Mouse (Mus musculus) liver, embryonic 14.5 days (tissue): Measurements from ENCODE around the gene Fat3.

Experiments
- CTCF ChIP-seq: IDR thresholded peaks from 2 replicates; pipeline ENCODE4 v1.5.1; 2016; ENCODE audit warnings: antibody characterized with exemption, low read depth, control low read depth
- EP300 ChIP-seq: IDR thresholded peaks from 2 replicates; pipeline ENCODE4 v1.6.1; 2016; ENCODE audit warnings: antibody characterized with exemption, low read depth

DNA sequence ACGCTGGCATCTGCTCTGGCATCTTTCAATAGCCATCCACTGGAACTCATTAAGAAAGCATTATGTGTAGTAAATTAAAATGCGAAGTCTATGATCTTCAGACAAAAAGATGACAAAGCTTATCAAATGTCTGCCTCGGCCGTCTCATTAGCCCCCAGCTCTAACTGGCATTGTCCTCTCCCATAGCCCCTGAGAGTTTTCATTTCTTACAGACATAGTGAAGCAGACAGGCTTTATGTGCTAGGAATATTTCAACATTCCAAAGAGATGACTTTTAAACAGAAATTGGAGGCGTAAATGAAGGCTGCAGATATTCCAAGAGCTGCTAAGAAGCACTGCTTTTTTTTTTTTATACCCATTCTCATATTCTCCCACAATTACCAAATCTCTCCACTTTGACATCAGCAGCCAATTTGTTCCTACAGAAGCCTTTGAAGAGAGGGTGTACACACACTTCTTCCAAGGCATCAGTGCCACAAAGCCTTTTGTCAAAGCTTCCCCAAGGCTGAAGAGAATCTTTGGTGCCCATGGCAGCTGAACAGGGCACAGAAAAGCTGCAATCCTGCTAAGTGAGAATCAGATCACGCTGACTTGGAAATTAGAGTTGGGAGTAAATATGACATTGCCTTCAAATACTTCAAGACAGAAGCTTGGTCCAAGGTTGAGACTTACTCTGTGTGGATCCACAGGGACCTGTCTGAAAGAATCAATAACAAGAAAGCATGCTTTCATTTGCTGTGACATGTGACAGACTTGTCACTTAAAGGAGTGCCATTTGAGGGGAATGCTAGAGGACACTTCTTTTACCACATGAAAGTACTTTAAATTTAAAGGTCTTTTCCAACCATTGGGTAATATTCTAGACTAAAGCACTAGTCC is 206.9 kb downstream of the Fat3 start:
- TF ChIP-seq CTCF (no peak), EP300 (no peak)
